Mouse (Mus musculus) small intestine, adult 2 months (tissue): ENCODE data around the gene Parp14.

Experiments
- CTCF ChIP-seq: fragments of 200-500 bp; IDR thresholded peaks from 2 replicates; pipeline ENCODE4 v1.5.1; 2012; ENCODE audit warnings: low read depth, mild to moderate bottlenecking, control low read depth, inconsistent platforms, low read length, moderate library complexity, mixed read lengths; ENCODE audit not compliant: insufficient replicate concordance, insufficient read length; ENCODE audit errors: extremely low read depth
- POLR2A ChIP-seq: fragments of 200-500 bp; IDR thresholded peaks from 2 replicates; pipeline ENCODE4 v1.6.1; 2012; ENCODE audit warnings: low read depth, mild to moderate bottlenecking, control low read depth, inconsistent platforms, low read length, moderate library complexity

GRCm38 (mm10) chr16:35829999-35830398, 41.3 kb downstream of the Parp14 start:
- TF ChIP-seq POLR2A (no peak), CTCF (no peak)
